Mouse (Mus musculus) lung, adult 2 months (tissue): ENCODE measurements at regions not wholly inside any gene's neighbourhood (a gene's known extent, or its start where the extent isn't known, plus 50 kb on each side); places are given as distances from the start of the nearest gene placed in this dataset.

ENCODE experiments used
- CTCF ChIP-seq: fragments of 200-500 bp; IDR thresholded peaks from 2 replicates; pipeline ENCODE4 v1.5.1; 2011; ENCODE audit warnings: mild to moderate bottlenecking, low read length, control low read depth; ENCODE audit not compliant: insufficient read depth
- POLR2A ChIP-seq: fragments of 200-500 bp; IDR thresholded peaks from 2 replicates; pipeline ENCODE4 v1.6.1; 2011; ENCODE audit warnings: low read depth, mild to moderate bottlenecking, control low read depth, low read length, borderline replicate concordance; ENCODE audit errors: extremely low read depth

DNA sequence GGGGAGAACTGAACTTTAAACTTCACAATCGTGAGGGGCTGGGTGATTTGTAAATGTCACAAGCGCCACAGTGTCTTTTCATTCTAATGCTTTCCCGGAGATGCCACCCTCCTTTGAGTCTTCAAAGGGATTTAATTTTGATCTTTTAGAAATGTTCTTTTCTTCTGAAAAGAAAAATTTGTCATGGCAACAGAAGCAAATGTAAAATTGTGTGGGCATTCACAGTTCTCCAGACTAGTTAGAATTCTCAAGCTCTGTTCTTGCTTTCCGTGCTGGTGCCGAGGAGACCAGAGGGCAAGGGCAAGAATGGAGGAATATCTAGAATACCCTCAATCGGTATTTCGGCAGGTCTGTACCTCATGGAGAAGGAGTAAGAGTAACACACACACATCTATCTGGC lies 164.1 kb upstream of the Ccdc122 start:
- no peak for TF ChIP-seq POLR2A
- TF ChIP-seq CTCF: no peak
